In genomic region chr14:20340149-20340548, GRCm38 (mm10) we compare ENCODE assay signal across 10 mouse cellular contexts. TPM values are rescaled to one million over a fixed set of nuclear protein-coding genes. Genes with fewer than 3 reads are reported as not detected.
DNase-seq lines count a peak whose midpoint lies in the region; ATAC-seq and TF ChIP-seq lines count a peak whose summit lies in the region.
"Had no signal": no experiment of that assay in that cellular context is flagged by ENCODE, and none has a peak within 500 bp of the region (broad histone marks: within the 10 kb centered on the region; RNA-seq: fewer than 3 reads in every experiment).

No protein-coding gene starts in this region.

- no peaks in the 10 kb centered on the region for H3K27me3 ChIP-seq in heart, embryonic 12.5 days (replicated peaks)
- H3K27me3 ChIP-seq in E14TG2a.4 (ENCODE audit: insufficient read depth, low read length) = no peaks in the 10 kb centered on the region
- no peaks in the 10 kb centered on the region for H3K27me3 ChIP-seq in liver, embryonic 15.5 days
- H3K27me3 ChIP-seq: embryonic facial prominence, embryonic 15.5 days; midbrain, embryonic 12.5 days had no signal

- 83% methylated on average over 8 of the region's 8 CpGs for WGBS in heart, embryonic 12.5 days
- WGBS in liver, embryonic 15.5 days (ENCODE audit: insufficient replicate concordance) = 77% methylated on average over 8 of the region's 8 CpGs

- DNase-seq in heart, postnatal 36 days = peak; percentile 13 to 16
- DNase-seq in c-Kit-positive CD71-negative TER-119-negative erythroid progenitor cells, embryonic 14.5 days (ENCODE audit: low read depth) = peak; percentile 35
- peak; percentile 56 for DNase-seq in thymus, postnatal 0 days (ENCODE audit: low spot score)
- DNase-seq in cerebellum, adult 8-10 months = no peak
- no peak for DNase-seq in gastrocnemius, postnatal 14 days

- no peak for ATAC-seq in heart, embryonic 12.5 days (ENCODE audit: insufficient number of reproducible peaks, low FRiP score)
- ATAC-seq in liver, embryonic 15.5 days (ENCODE audit: insufficient read depth) = peak; percentile 9; the same call in 1 of the 2 replicates

- TF ChIP-seq CTCF in E14TG2a.4 (conservative IDR thresholded peaks at IDR 0.05; ENCODE audit: low read length) = peak; percentile 78

- no peak overlapping the region for H3K4me2 ChIP-seq in heart, embryonic 12.5 days
- no peak overlapping the region; the same call in 1 of the 2 replicates for H3K4me2 ChIP-seq in liver, embryonic 15.5 days
- H3K4me2 ChIP-seq: embryonic facial prominence, embryonic 15.5 days; midbrain, embryonic 12.5 days had no signal

- no peaks in the 10 kb centered on the region for H3K4me1 ChIP-seq in heart, embryonic 12.5 days (replicated peaks)
- peaks cover 14% of the 10 kb centered on the region for H3K4me1 ChIP-seq in E14TG2a.4 (replicated peaks; ENCODE audit: low read depth, low read length)
- peaks cover 7% of the 10 kb centered on the region for H3K4me1 ChIP-seq in liver, embryonic 15.5 days (replicated peaks)
- H3K4me1 ChIP-seq: embryonic facial prominence, embryonic 15.5 days; midbrain, embryonic 12.5 days had no signal

- 0 out of 2 replicates have a peak, but pooled peaks cover 3% of the 10 kb centered on the region for H3K9me3 ChIP-seq in heart, embryonic 12.5 days (replicated peaks)
- H3K9me3 ChIP-seq in E14TG2a.4 (ENCODE audit: low read length) = peaks cover 15% of the 10 kb centered on the region
- no peaks in the 10 kb centered on the region for H3K9me3 ChIP-seq in liver, embryonic 15.5 days (replicated peaks)
- H3K9me3 ChIP-seq: embryonic facial prominence, embryonic 15.5 days; midbrain, embryonic 12.5 days had no signal

- peaks cover 61% of the 10 kb centered on the region for H3K36me3 ChIP-seq in heart, embryonic 12.5 days
- peaks cover 71% of the 10 kb centered on the region for H3K36me3 ChIP-seq in E14TG2a.4 (ENCODE audit: insufficient read depth, low read length)
- H3K36me3 ChIP-seq in liver, embryonic 15.5 days (replicated peaks) = peaks cover 66% of the 10 kb centered on the region

- no peak overlapping the region for H3K27ac ChIP-seq in heart, embryonic 12.5 days (ENCODE audit: poor library complexity, severe bottlenecking)
- no peak overlapping the region for H3K27ac ChIP-seq in liver, embryonic 15.5 days (replicated peaks)
- H3K27ac ChIP-seq: embryonic facial prominence, embryonic 15.5 days; midbrain, embryonic 12.5 days had no signal

- no peak overlapping the region for H3K9ac ChIP-seq in heart, embryonic 12.5 days
- no peak overlapping the region for H3K9ac ChIP-seq in liver, embryonic 15.5 days
- H3K9ac ChIP-seq: embryonic facial prominence, embryonic 15.5 days; midbrain, embryonic 12.5 days had no signal

- intact Hi-C loops in heart, postnatal 36 days (cut with DNase I) = no loop called here
- intact Hi-C loops in gastrocnemius, postnatal 14 days (cut with DNase I; ENCODE audit: low total_unique reads) = no loop called here

- no peak overlapping the region for H3K4me3 ChIP-seq in heart, embryonic 12.5 days
- H3K4me3 ChIP-seq in E14TG2a.4 (replicated peaks; ENCODE audit: low read length) = no peak overlapping the region
- H3K4me3 ChIP-seq in liver, embryonic 15.5 days (replicated peaks) = no peak overlapping the region
- H3K4me3 ChIP-seq: embryonic facial prominence, embryonic 15.5 days; midbrain, embryonic 12.5 days had no signal

RNA-seq across cellular contexts. Expression of gene Ecd, which starts 7.8 kb away (rescaled TPM):
- total RNA-seq in heart, postnatal 36 days (2021) = 10 to 100 TPM; 34.3 to 35.3 TPM
- polyA plus RNA-seq in heart, embryonic 12.5 days (2016; fragmentation: Nextera tagmentation; extraction: Ambion mirVana) = 37.4 and 37.5 TPM in 2 replicates
- 25.3 and 26.8 TPM in 2 replicates for polyA plus RNA-seq in liver, embryonic 15.5 days (2015; fragmentation: Nextera tagmentation; extraction: Ambion mirVana)
- polyA plus RNA-seq in thymus, postnatal 0 days (2015; fragmentation: Nextera tagmentation; extraction: Ambion mirVana) = 42.5 and 43.2 TPM in 2 replicates
- 10 to 100 TPM; 27.1 to 30.5 TPM for total RNA-seq in gastrocnemius, postnatal 14 days (2021)

RNA-seq across cellular contexts. Expression of gene Fam149b, which starts 7.8 kb away (rescaled TPM):
- 10 to 100 TPM; 29.6 to 35.0 TPM for total RNA-seq in heart, postnatal 36 days (2021)
- 25.7 and 29.2 TPM in 2 replicates for polyA plus RNA-seq in heart, embryonic 12.5 days (2016; fragmentation: Nextera tagmentation; extraction: Ambion mirVana)
- 7.5 and 8.5 TPM in 2 replicates for polyA plus RNA-seq in liver, embryonic 15.5 days (2015; fragmentation: Nextera tagmentation; extraction: Ambion mirVana)
- 25.2 and 28.0 TPM in 2 replicates for polyA plus RNA-seq in thymus, postnatal 0 days (2015; fragmentation: Nextera tagmentation; extraction: Ambion mirVana)
- 10 to 100 TPM; 14.7 to 17.2 TPM for total RNA-seq in gastrocnemius, postnatal 14 days (2021)

RNA-seq across cellular contexts. Expression of gene Nudt13, which starts 45.7 kb away (rescaled TPM):
- 10 to 100 TPM; 28.3 to 35.8 TPM for total RNA-seq in heart, postnatal 36 days (2021)
- polyA plus RNA-seq in heart, embryonic 12.5 days (2016; fragmentation: Nextera tagmentation; extraction: Ambion mirVana) = 10.9 and 16.4 TPM in 2 replicates
- 4.5 and 5.0 TPM in 2 replicates for polyA plus RNA-seq in liver, embryonic 15.5 days (2015; fragmentation: Nextera tagmentation; extraction: Ambion mirVana)
- polyA plus RNA-seq in thymus, postnatal 0 days (2015; fragmentation: Nextera tagmentation; extraction: Ambion mirVana) = 11.0 and 17.4 TPM in 2 replicates
- 10 to 100 TPM; 20.5 to 27.9 TPM for total RNA-seq in gastrocnemius, postnatal 14 days (2021)

RNA-seq across cellular contexts. Expression of gene Dnajc9, which starts 48.6 kb away (rescaled TPM):
- 10 to 100 TPM; 10.7 to 13.8 TPM for total RNA-seq in heart, postnatal 36 days (2021)
- polyA plus RNA-seq in heart, embryonic 12.5 days (2016; fragmentation: Nextera tagmentation; extraction: Ambion mirVana) = 97.6 and 99.1 TPM in 2 replicates
- polyA plus RNA-seq in liver, embryonic 15.5 days (2015; fragmentation: Nextera tagmentation; extraction: Ambion mirVana) = 111 and 114 TPM in 2 replicates
- 205 and 222 TPM in 2 replicates for polyA plus RNA-seq in thymus, postnatal 0 days (2015; fragmentation: Nextera tagmentation; extraction: Ambion mirVana)
- 1 to 10 TPM; 9.2 to 9.9 TPM for total RNA-seq in gastrocnemius, postnatal 14 days (2021)

RNA-seq across cellular contexts. Expression of gene Mrps16, which starts 53.3 kb away (rescaled TPM):
- total RNA-seq in heart, postnatal 36 days (2021) = 10 to 100 TPM; 64.9 to 71.7 TPM
- polyA plus RNA-seq in heart, embryonic 12.5 days (2016; fragmentation: Nextera tagmentation; extraction: Ambion mirVana) = 87.0 and 88.7 TPM in 2 replicates
- 42.7 and 48.3 TPM in 2 replicates for polyA plus RNA-seq in liver, embryonic 15.5 days (2015; fragmentation: Nextera tagmentation; extraction: Ambion mirVana)
- 111 and 121 TPM in 2 replicates for polyA plus RNA-seq in thymus, postnatal 0 days (2015; fragmentation: Nextera tagmentation; extraction: Ambion mirVana)
- 10 to 100 TPM; 40.1 to 47.6 TPM for total RNA-seq in gastrocnemius, postnatal 14 days (2021)

Comparison
In these comparisons a context has a peak if more than half of its experiments do, and no peak if none do; other contexts are left out.
1. DNase-seq: peak in heart, postnatal 36 days (2 of 2), c-Kit-positive CD71-negative TER-119-negative erythroid progenitor cells, embryonic 14.5 days (single experiment) and thymus, postnatal 0 days (single experiment); none in cerebellum, adult 8-10 months (single experiment) and gastrocnemius, postnatal 14 days (single experiment).